8 mouse cellular contexts compared by ENCODE assay signal in the genomic region with DNA sequence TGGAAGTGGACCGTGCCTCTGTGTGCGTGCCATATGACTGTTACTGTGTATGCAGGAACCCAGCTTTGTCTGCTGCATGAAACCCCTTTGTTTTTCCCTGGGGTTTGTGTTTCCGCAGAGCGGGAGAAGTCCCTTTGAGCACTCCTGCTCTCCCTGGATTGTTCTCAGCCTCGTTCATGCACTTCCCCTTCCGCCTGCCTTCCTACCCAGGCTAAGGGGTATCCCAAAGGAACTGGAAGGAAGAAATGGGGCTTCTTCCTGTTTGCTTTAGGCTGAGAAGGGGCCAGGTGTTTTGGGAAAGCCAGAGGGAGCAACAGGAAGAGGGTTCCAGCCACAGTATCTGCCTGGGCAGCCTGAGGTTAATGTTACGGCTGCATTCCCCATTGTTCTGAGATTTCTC. TPM values are rescaled to one million over a fixed set of nuclear protein-coding genes. Genes with fewer than 3 reads are reported as not detected.
A peak's percentile ranks its signal among the peaks of the same experiment; 100 is the strongest.
DNase-seq lines count a peak whose midpoint lies in the region; ATAC-seq and TF ChIP-seq lines count a peak whose summit lies in the region.

No protein-coding gene starts in this region.

- H3K27me3 ChIP-seq in kidney, embryonic 14.5 days (ENCODE audit: control insufficient read depth, insufficient read depth, low read length): no peaks in the 10 kb centered on the region
- H3K27me3 ChIP-seq in embryonic facial prominence, embryonic 12.5 days: no peaks in the 10 kb centered on the region
- H3K27me3 ChIP-seq in hindbrain, embryonic 10.5 days (ENCODE audit: insufficient read depth, poor library complexity, severe bottlenecking): peaks cover 3% of the 10 kb centered on the region; the same call in 1 of the 2 replicates
- H3K27me3 ChIP-seq in midbrain, embryonic 12.5 days: no peaks in the 10 kb centered on the region
- H3K27me3 ChIP-seq in kidney, adult 2 months (replicated peaks; ENCODE audit: control insufficient read depth, insufficient read depth, low read length): no peaks in the 10 kb centered on the region

- 68% methylated on average over 7 of the region's 7 CpGs for WGBS in kidney, embryonic 14.5 days
- 55% methylated on average over 7 of the region's 7 CpGs for WGBS in embryonic facial prominence, embryonic 12.5 days
- 59% methylated on average over 7 of the region's 7 CpGs for WGBS in hindbrain, embryonic 10.5 days
- 69% methylated on average over 7 of the region's 7 CpGs for WGBS in midbrain, embryonic 12.5 days
- WGBS in kidney, adult 2 months: 78% methylated on average over 7 of the region's 7 CpGs

- no peak for TF ChIP-seq POLR2A in kidney, adult 2 months (IDR thresholded peaks at IDR 0.05; ENCODE audit: low read depth, low read length)

- no peak overlapping the region for H3K4me3 ChIP-seq in kidney, embryonic 14.5 days (ENCODE audit: low read length)
- H3K4me3 ChIP-seq in embryonic facial prominence, embryonic 12.5 days: no peak overlapping the region
- peak overlapping the region; percentile 95 for H3K4me3 ChIP-seq in hindbrain, embryonic 10.5 days
- no peak overlapping the region for H3K4me3 ChIP-seq in midbrain, embryonic 12.5 days
- H3K4me3 ChIP-seq in kidney, adult 2 months (ENCODE audit: insufficient read depth, low read depth, low read length): no peak overlapping the region

- no peak for TF ChIP-seq CTCF in kidney, adult 2 months (conservative IDR thresholded peaks at IDR 0.05; ENCODE audit: insufficient read depth, insufficient read length, low read depth, low read length)

- H3K9me3 ChIP-seq in kidney, embryonic 14.5 days (ENCODE audit: control insufficient read depth, low read length): no peaks in the 10 kb centered on the region
- H3K9me3 ChIP-seq in embryonic facial prominence, embryonic 12.5 days: no peaks in the 10 kb centered on the region
- H3K9me3 ChIP-seq in hindbrain, embryonic 10.5 days: no peaks in the 10 kb centered on the region
- no peaks in the 10 kb centered on the region for H3K9me3 ChIP-seq in midbrain, embryonic 12.5 days

- H3K4me2 ChIP-seq in kidney, embryonic 14.5 days (replicated peaks; ENCODE audit: low read depth, low read length): no peak overlapping the region
- peak overlapping the region; percentile 2 for H3K4me2 ChIP-seq in embryonic facial prominence, embryonic 12.5 days (replicated peaks)
- peak overlapping the region; percentile 99 for H3K4me2 ChIP-seq in midbrain, embryonic 12.5 days (replicated peaks)

- peak overlapping the region; percentile 27; the same call in 1 of the 2 replicates for H3K27ac ChIP-seq in kidney, embryonic 14.5 days (ENCODE audit: low read depth, low read length)
- H3K27ac ChIP-seq in embryonic facial prominence, embryonic 12.5 days: peak overlapping the region; percentile 55
- H3K27ac ChIP-seq in hindbrain, embryonic 10.5 days: peak overlapping the region; percentile 97
- H3K27ac ChIP-seq in midbrain, embryonic 12.5 days (replicated peaks): 0 out of 2 replicates have a peak overlapping the region, but pooled peaks have one; percentile 96
- H3K27ac ChIP-seq in kidney, adult 2 months (ENCODE audit: insufficient read depth, low read depth, low read length): no peak overlapping the region

- H3K4me1 ChIP-seq in kidney, embryonic 14.5 days (ENCODE audit: control insufficient read depth, insufficient read depth, low read length): peaks cover 27% of the 10 kb centered on the region
- H3K4me1 ChIP-seq in embryonic facial prominence, embryonic 12.5 days: peaks cover 42% of the 10 kb centered on the region
- H3K4me1 ChIP-seq in hindbrain, embryonic 10.5 days (replicated peaks): peaks cover 50% of the 10 kb centered on the region
- peaks cover 46% of the 10 kb centered on the region for H3K4me1 ChIP-seq in midbrain, embryonic 12.5 days
- peaks cover 6% of the 10 kb centered on the region for H3K4me1 ChIP-seq in kidney, adult 2 months (ENCODE audit: control insufficient read depth, insufficient read depth, low read length)

- peaks cover 7% of the 10 kb centered on the region for H3K36me3 ChIP-seq in kidney, embryonic 14.5 days (ENCODE audit: control insufficient read depth, insufficient read depth, low read length)
- H3K36me3 ChIP-seq in embryonic facial prominence, embryonic 12.5 days: peaks cover 18% of the 10 kb centered on the region
- H3K36me3 ChIP-seq in hindbrain, embryonic 10.5 days: peaks cover 50% of the 10 kb centered on the region
- peaks cover 23% of the 10 kb centered on the region for H3K36me3 ChIP-seq in midbrain, embryonic 12.5 days
- no peaks in the 10 kb centered on the region for H3K36me3 ChIP-seq in kidney, adult 2 months (ENCODE audit: control insufficient read depth, insufficient read depth, low read length)

- DNase-seq in kidney, postnatal 4 days: no peak
- no peak for DNase-seq in hindbrain, embryonic 10.5 days (ENCODE audit: low spot score)
- no peak for DNase-seq in urinary bladder, postnatal 4 days (ENCODE audit: low spot score in 2 of 2)
- DNase-seq in frontal cortex, postnatal 14 days (ENCODE audit: low spot score in 2 of 2): no peak
- no peak for DNase-seq in kidney, adult 2 months

- no peak for ATAC-seq in kidney, embryonic 14.5 days (ENCODE audit: low FRiP score, low TSS enrichment)
- no peak for ATAC-seq in embryonic facial prominence, embryonic 12.5 days (ENCODE audit: insufficient number of reproducible peaks, insufficient read depth, low FRiP score, low TSS enrichment)
- no peak for ATAC-seq in midbrain, embryonic 12.5 days (ENCODE audit: low FRiP score, low read depth)

- no peak overlapping the region; the same call in 1 of the 2 replicates for H3K9ac ChIP-seq in kidney, embryonic 14.5 days (ENCODE audit: low read depth, low read length)
- H3K9ac ChIP-seq in embryonic facial prominence, embryonic 12.5 days: no peak overlapping the region
- peak overlapping the region; percentile 25 for H3K9ac ChIP-seq in midbrain, embryonic 12.5 days (replicated peaks)

RNA-seq across cellular contexts. Expression of a gene that starts 3.6 kb away (rescaled TPM):
- polyA plus RNA-seq in kidney, embryonic 14.5 days (2014; fragmentation: Nextera tagmentation; extraction: Ambion mirVana): 19.7 and 24.7 TPM in 2 replicates
- 52.4 and 68.6 TPM in 2 replicates for polyA plus RNA-seq in embryonic facial prominence, embryonic 12.5 days (2016; fragmentation: Nextera tagmentation; extraction: Ambion mirVana)
- 31.9 and 36.5 TPM in 2 replicates for polyA plus RNA-seq in hindbrain, embryonic 10.5 days (2016; fragmentation: Nextera tagmentation; extraction: Ambion mirVana)
- polyA plus RNA-seq in midbrain, embryonic 12.5 days (2016; fragmentation: Nextera tagmentation; extraction: Ambion mirVana): 60.4 and 64.6 TPM in 2 replicates
- polyA plus RNA-seq in kidney, adult 2 months (2012; rRNA removed): 59.4 and 62.3 TPM in 2 replicates

RNA-seq across cellular contexts. Expression of a gene that starts 8.0 kb away (rescaled TPM):
- polyA plus RNA-seq in kidney, embryonic 14.5 days (2014; fragmentation: Nextera tagmentation; extraction: Ambion mirVana): 23.8 and 25.7 TPM in 2 replicates
- polyA plus RNA-seq in embryonic facial prominence, embryonic 12.5 days (2016; fragmentation: Nextera tagmentation; extraction: Ambion mirVana): 24.7 and 24.9 TPM in 2 replicates
- polyA plus RNA-seq in hindbrain, embryonic 10.5 days (2016; fragmentation: Nextera tagmentation; extraction: Ambion mirVana): 32.7 and 38.4 TPM in 2 replicates
- 31.8 and 35.4 TPM in 2 replicates for polyA plus RNA-seq in midbrain, embryonic 12.5 days (2016; fragmentation: Nextera tagmentation; extraction: Ambion mirVana)
- polyA plus RNA-seq in kidney, adult 2 months (2012; rRNA removed): 60.0 and 68.9 TPM in 2 replicates

RNA-seq across cellular contexts. Expression of a gene that starts 10.5 kb away (rescaled TPM):
- polyA plus RNA-seq in kidney, embryonic 14.5 days (2014; fragmentation: Nextera tagmentation; extraction: Ambion mirVana): 104 and 105 TPM in 2 replicates
- polyA plus RNA-seq in embryonic facial prominence, embryonic 12.5 days (2016; fragmentation: Nextera tagmentation; extraction: Ambion mirVana): 117 and 122 TPM in 2 replicates
- 114 and 127 TPM in 2 replicates for polyA plus RNA-seq in hindbrain, embryonic 10.5 days (2016; fragmentation: Nextera tagmentation; extraction: Ambion mirVana)
- polyA plus RNA-seq in midbrain, embryonic 12.5 days (2016; fragmentation: Nextera tagmentation; extraction: Ambion mirVana): 102 and 116 TPM in 2 replicates
- 291 and 403 TPM in 2 replicates for polyA plus RNA-seq in kidney, adult 2 months (2012; rRNA removed)

RNA-seq across cellular contexts. Expression of a gene that starts 32.0 kb away (rescaled TPM):
- 21.6 and 26.8 TPM in 2 replicates for polyA plus RNA-seq in kidney, embryonic 14.5 days (2014; fragmentation: Nextera tagmentation; extraction: Ambion mirVana)
- 46.6 and 49.8 TPM in 2 replicates for polyA plus RNA-seq in embryonic facial prominence, embryonic 12.5 days (2016; fragmentation: Nextera tagmentation; extraction: Ambion mirVana)
- 33.5 and 39.7 TPM in 2 replicates for polyA plus RNA-seq in hindbrain, embryonic 10.5 days (2016; fragmentation: Nextera tagmentation; extraction: Ambion mirVana)
- 32.7 and 35.7 TPM in 2 replicates for polyA plus RNA-seq in midbrain, embryonic 12.5 days (2016; fragmentation: Nextera tagmentation; extraction: Ambion mirVana)
- 56.8 and 66.9 TPM in 2 replicates for polyA plus RNA-seq in kidney, adult 2 months (2012; rRNA removed)

RNA-seq across cellular contexts. Expression of a gene that starts 32.3 kb away (rescaled TPM):
- 45.5 and 60.2 TPM in 2 replicates for polyA plus RNA-seq in kidney, embryonic 14.5 days (2014; fragmentation: Nextera tagmentation; extraction: Ambion mirVana)
- 62.2 and 63.2 TPM in 2 replicates for polyA plus RNA-seq in embryonic facial prominence, embryonic 12.5 days (2016; fragmentation: Nextera tagmentation; extraction: Ambion mirVana)
- polyA plus RNA-seq in hindbrain, embryonic 10.5 days (2016; fragmentation: Nextera tagmentation; extraction: Ambion mirVana): 46.4 and 61.4 TPM in 2 replicates
- 64.1 and 76.9 TPM in 2 replicates for polyA plus RNA-seq in midbrain, embryonic 12.5 days (2016; fragmentation: Nextera tagmentation; extraction: Ambion mirVana)
- 78.0 and 83.2 TPM in 2 replicates for polyA plus RNA-seq in kidney, adult 2 months (2012; rRNA removed)
